Mouse (Mus musculus) megakaryocyte, embryonic 14.5 days (primary cell): ENCODE results near the gene Fam89b.

Experiments used
- FLI1 ChIP-seq: IDR thresholded peaks from 2 replicates; pipeline ENCODE4 v1.6.1; 2012; ENCODE audit warnings: low read length, inconsistent platforms, mixed read lengths
- GATA1 ChIP-seq: IDR thresholded peaks from 3 replicates; pipeline ENCODE4 v1.6.1; 2012; ENCODE audit warnings: mixed read lengths, low read length, inconsistent platforms, borderline replicate concordance

DNA sequence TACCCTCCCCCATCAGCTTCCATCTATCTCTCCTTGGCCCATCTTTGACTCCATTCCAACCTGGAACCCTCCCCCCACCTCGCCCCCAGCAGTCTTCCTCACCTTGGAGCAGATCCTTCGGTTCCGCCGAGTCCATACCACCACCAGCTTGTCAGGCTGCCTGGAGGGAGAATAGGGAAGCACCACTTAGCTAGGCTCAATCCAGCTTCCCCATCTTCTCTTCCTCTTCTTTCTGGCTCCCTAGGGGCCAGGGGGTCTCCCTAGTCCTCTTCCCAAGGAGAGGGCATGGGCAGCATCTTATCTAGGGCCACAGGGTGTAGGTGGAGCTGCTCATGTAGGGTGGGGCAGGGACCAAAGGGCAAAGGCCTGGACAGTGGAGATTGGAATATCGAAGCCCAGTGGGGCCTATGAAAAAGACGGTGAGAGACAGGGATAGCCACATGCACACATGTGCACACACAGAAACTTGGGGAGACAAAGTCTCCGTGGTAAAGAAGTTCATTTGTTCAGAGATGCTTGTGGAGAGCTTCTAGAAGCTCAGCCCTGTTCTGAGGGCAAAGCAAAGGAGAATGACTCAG, 6.5 kb downstream of the Fam89b start:
- TF ChIP-seq GATA1 (no peak), FLI1 (no peak)
